Mouse (Mus musculus): ENCODE results near the gene Kcnma1. TPM values are rescaled to one million over a fixed set of nuclear protein-coding genes. Genes with fewer than 3 reads are reported as not detected.

Kcnma1 gene
- polyA plus RNA-seq, 1 experiment from 2014 or later: 2.0 TPM

DNA sequence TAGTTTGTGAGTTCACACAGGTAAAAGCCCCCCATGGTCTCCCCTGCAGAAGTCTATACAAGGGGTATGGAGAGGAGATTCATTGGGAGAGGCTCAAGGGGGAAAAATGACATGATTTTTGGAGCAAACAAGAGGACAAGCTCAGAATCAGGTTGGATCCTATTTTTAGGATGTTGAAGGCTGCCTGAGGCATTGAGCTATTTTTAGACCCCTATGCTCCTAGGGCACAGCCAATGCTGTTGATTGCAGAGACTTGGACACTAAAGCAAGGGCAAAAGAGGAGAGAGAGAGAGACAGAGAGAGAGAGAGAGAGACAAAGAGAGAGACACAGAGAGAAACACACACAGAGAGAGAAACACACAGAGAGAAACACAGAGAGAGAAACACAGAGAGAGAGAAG is 770.4 kb downstream of the Kcnma1 start:
- no peaks in the 10 kb centered on the region for H3K4me1 ChIP-seq (ENCODE audit: insufficient read depth, low read length)
- H3K27ac ChIP-seq (ENCODE audit: low read length): no peak overlapping the region
- no peaks in the 10 kb centered on the region for H3K9me3 ChIP-seq (ENCODE audit: low read length)
- H3K9ac ChIP-seq (replicated peaks; ENCODE audit: low read length): no peak overlapping the region
- no peaks in the 10 kb centered on the region for H3K36me3 ChIP-seq (ENCODE audit: insufficient read depth, low read length)
- no peak for ATAC-seq (ENCODE audit: low FRiP score, low TSS enrichment)
- no peak overlapping the region for H3K4me2 ChIP-seq (replicated peaks; ENCODE audit: low read depth, low read length)
- no peaks in the 10 kb centered on the region for H3K27me3 ChIP-seq (ENCODE audit: insufficient read depth, low read length)
- H3K4me3 ChIP-seq (ENCODE audit: low read length): no peak overlapping the region

Other genes starting within 250 kb of the Kcnma1 start
- gene Dlg5, start 231.4 kb upstream of the Kcnma1 start, polyA plus RNA-seq (2015; fragmentation: Nextera tagmentation; extraction: Ambion mirVana): 13.7 and 15.9 TPM in 2 replicates

Data from kidney, embryonic 16.5 days (tissue).